Comparison of ENCODE assay signal across 9 mouse cellular contexts in genomic region chr5:146793630-146794083, GRCm38 (mm10). TPM values are rescaled to one million over a fixed set of nuclear protein-coding genes. Genes with fewer than 3 reads are reported as not detected.
DNase-seq lines count a peak whose midpoint lies in the region; ATAC-seq and TF ChIP-seq lines count a peak whose summit lies in the region.
"Had no signal": no experiment of that assay in that cellular context is flagged by ENCODE, and none has a peak within 500 bp of the region (broad histone marks: within the 10 kb centered on the region; RNA-seq: fewer than 3 reads in every experiment).

No protein-coding gene starts in this region.

- H3K79me2 ChIP-seq in CH12.LX (replicated peaks; ENCODE audit: control insufficient read depth, extremely low read depth, insufficient read depth, poor library complexity, severe bottlenecking) (peaks cover 9% of the 10 kb centered on the region), macrophage (ENCODE audit: inconsistent target) (peaks cover 56% of the 10 kb centered on the region)

- DNase-seq in heart, adult 11 months = no peak
- no peak for DNase-seq in CH12.LX (ENCODE audit: extremely low read depth)
- no peak for DNase-seq in adrenal gland, postnatal 14 days
- DNase-seq in frontal cortex, postnatal 14 days (ENCODE audit: low spot score in 2 of 2) = no peak
- no peak for DNase-seq in frontal cortex, postnatal 25 days (ENCODE audit: low spot score in 2 of 2)

- H3K27me3 ChIP-seq in heart, embryonic 12.5 days (replicated peaks) = no peaks in the 10 kb centered on the region
- peaks cover 2% of the 10 kb centered on the region for H3K27me3 ChIP-seq in CH12.LX (replicated peaks)
- no peaks in the 10 kb centered on the region for H3K27me3 ChIP-seq in forebrain, embryonic 16.5 days (replicated peaks; ENCODE audit: control insufficient read depth, insufficient read depth, low read length)
- H3K27me3 ChIP-seq: Patski had no signal

- peak overlapping the region; percentile 92 for H3K27ac ChIP-seq in heart, embryonic 12.5 days (ENCODE audit: poor library complexity, severe bottlenecking)
- H3K27ac ChIP-seq in CH12.LX (ENCODE audit: insufficient read depth, low read depth) = no peak overlapping the region
- H3K27ac ChIP-seq in forebrain, embryonic 16.5 days (ENCODE audit: low read length) = no peak overlapping the region
- peak overlapping the region; percentile 69 for H3K27ac ChIP-seq in macrophage

- in situ Hi-C loops in CH12.LX (cut with MboI; ENCODE audit: low pct_ligation_motif_present, low pct_unique_long_range_greater_than_20kb, low sequenced_read_pairs) = no loop called here

- H3K9me3 ChIP-seq in heart, embryonic 12.5 days (replicated peaks) = no peaks in the 10 kb centered on the region
- no peaks in the 10 kb centered on the region for H3K9me3 ChIP-seq in CH12.LX (replicated peaks; ENCODE audit: low read length)
- H3K9me3 ChIP-seq in forebrain, embryonic 16.5 days (ENCODE audit: control insufficient read depth, low read length) = no peaks in the 10 kb centered on the region

- no peak for TF ChIP-seq RAD21 in CH12.LX (IDR thresholded peaks at IDR 0.05; ENCODE audit: low read depth, low read length)

- no peak for ATAC-seq in heart, embryonic 12.5 days (ENCODE audit: insufficient number of reproducible peaks, low FRiP score)
- ATAC-seq in forebrain, embryonic 16.5 days = no peak

- H3K4me2 ChIP-seq in heart, embryonic 12.5 days = peak overlapping the region; percentile 73
- peak overlapping the region; percentile 76 for H3K4me2 ChIP-seq in CH12.LX (ENCODE audit: insufficient read depth, low read depth, poor library complexity, severe bottlenecking)
- peak overlapping the region; percentile 75 for H3K4me2 ChIP-seq in forebrain, embryonic 16.5 days (ENCODE audit: low read length)

- TF ChIP-seq POLR2A in CH12.LX (IDR thresholded peaks at IDR 0.05; ENCODE audit: low read depth, low read length) = no peak

- H3K4me1 ChIP-seq in heart, embryonic 12.5 days (replicated peaks) = peaks cover 31% of the 10 kb centered on the region
- peaks cover 10 to 34% of the 10 kb centered on the region in 2 experiments for H3K4me1 ChIP-seq in CH12.LX (ENCODE audit: control insufficient read depth in 1 of 2, insufficient read depth in 2 of 2)
- H3K4me1 ChIP-seq in forebrain, embryonic 16.5 days (replicated peaks; ENCODE audit: control insufficient read depth, insufficient read depth, low read length) = peaks cover 28% of the 10 kb centered on the region

- H3K9ac ChIP-seq in heart, embryonic 12.5 days = peak overlapping the region; percentile 95
- peak overlapping the region; percentile 91 for H3K9ac ChIP-seq in CH12.LX (ENCODE audit: insufficient read depth, low read depth)
- peak overlapping the region; percentile 92 for H3K9ac ChIP-seq in forebrain, embryonic 16.5 days (replicated peaks; ENCODE audit: low read depth, low read length)

- H3K36me3 ChIP-seq in heart, embryonic 12.5 days = no peaks in the 10 kb centered on the region
- H3K36me3 ChIP-seq in CH12.LX (replicated peaks in 1 of 2; ENCODE audit: control insufficient read depth in 1 of 2, insufficient read depth in 1 of 2, low read length in 1 of 2) (peaks cover 0 to 7% of the 10 kb centered on the region in 2 experiments), macrophage (ENCODE audit: inconsistent target) (no peaks in the 10 kb centered on the region)
- H3K36me3 ChIP-seq in forebrain, embryonic 16.5 days (ENCODE audit: control insufficient read depth, insufficient read depth) = no peaks in the 10 kb centered on the region

- peak overlapping the region; percentile 90 for H3K4me3 ChIP-seq in heart, embryonic 12.5 days
- H3K4me3 ChIP-seq in CH12.LX (replicated peaks in 1 of 3; ENCODE audit: low read depth in 2 of 3, low read length in 2 of 3, poor library complexity in 1 of 3) (peak overlapping the region; percentile 67 to 97 (median 83)), macrophage (ENCODE audit: inconsistent target) (peak overlapping the region; percentile 81)
- peak overlapping the region; percentile 96 for H3K4me3 ChIP-seq in forebrain, embryonic 16.5 days (replicated peaks; ENCODE audit: low read length)

- dilution Hi-C loops in CH12.LX (cut with MboI; ENCODE audit: extremely low pct_ligation_motif_present, extremely low pct_unique_long_range_greater_than_20kb, low sequenced_read_pairs) = no loop called here

- TF ChIP-seq CTCF in CH12.LX (conservative IDR thresholded peaks at IDR 0.05 in 1 of 2, IDR thresholded peaks at IDR 0.05 in 1 of 2; ENCODE audit: low read depth in 2 of 2, low read length in 2 of 2) = no peak

- 9% methylated on average over 18 of the region's 18 CpGs for WGBS in heart, embryonic 12.5 days
- 3% methylated on average over 18 of the region's 18 CpGs for WGBS in forebrain, embryonic 16.5 days
- under 1% methylated on average over 18 of the region's 18 CpGs for WGBS in macrophage (ENCODE audit: missing documents)

- TF ChIP-seq EP300 in CH12.LX (IDR thresholded peaks at IDR 0.05; ENCODE audit: low read length) = no peak

TF ChIP-seq in CH12.LX, 34 proteins besides CTCF, POLR2A, EP300 and RAD21:
- no peak for TF ChIP-seq CHD2 (IDR thresholded peaks at IDR 0.05; ENCODE audit: low read length)
- TF ChIP-seq HCFC1 (IDR thresholded peaks at IDR 0.05; ENCODE audit: low read depth, low read length) = no peak
- TF ChIP-seq KAT2A (IDR thresholded peaks at IDR 0.05; ENCODE audit: insufficient replicate concordance, low read length) = no peak
- no peak for TF ChIP-seq E2F4 (IDR thresholded peaks at IDR 0.05; ENCODE audit: insufficient replicate concordance, low read depth, low read length)
- TF ChIP-seq TBP (conservative IDR thresholded peaks at IDR 0.05; ENCODE audit: low read depth, low read length) = no peak
- TF ChIP-seq RCOR1 (conservative IDR thresholded peaks at IDR 0.05; ENCODE audit: low read depth, low read length) = no peak
- no peak for TF ChIP-seq USF2 (conservative IDR thresholded peaks at IDR 0.05; ENCODE audit: low read depth, low read length)
- no peak for TF ChIP-seq UBTF (IDR thresholded peaks at IDR 0.05; ENCODE audit: low read depth, low read length)
- TF ChIP-seq MAX (IDR thresholded peaks at IDR 0.05; ENCODE audit: low read length) = no peak

RNA-seq across cellular contexts. Expression of gene Usp12, which starts 1.1 kb away (rescaled TPM):
- polyA plus RNA-seq in heart, embryonic 12.5 days (2016; fragmentation: Nextera tagmentation; extraction: Ambion mirVana) = 17.5 and 18.0 TPM in 2 replicates
- total RNA-seq in CH12.LX (2012; rRNA removed) = 10.1 and 13.5 TPM in 2 replicates
- 6.0 and 7.8 TPM in 2 replicates for total RNA-seq in CH12.LX (2014; rRNA removed)
- polyA plus RNA-seq in CH12.LX (2012; ENCODE audit: insufficient read length, low read depth) = 17.8 and 18.1 TPM in 2 replicates
- polyA plus RNA-seq in forebrain, embryonic 16.5 days (2015; fragmentation: Nextera tagmentation; extraction: Ambion mirVana) = 16.9 and 17.5 TPM in 2 replicates
- total RNA-seq in macrophage (2018; cell fraction: chromatin; rRNA removed) = 100 to 1,000 TPM in 12 of 26 experiments, 10 to 100 TPM in 14; 37.3 to 274 (median 98.0) TPM
- total RNA-seq in macrophage (2018; cell fraction: cytosol; rRNA removed) = 100 to 1,000 TPM in 1 of 26 experiments, 10 to 100 TPM in 25; 44.9 to 106 (median 60.7) TPM
- 100 to 1,000 TPM in 13 of 26 experiments, 10 to 100 TPM in 13; 47.1 to 310 (median 98.8) TPM for total RNA-seq in macrophage (2018; cell fraction: nucleus; rRNA removed)
- 31.8 to 48.8 TPM (median 40.6 TPM) in 3 replicates for polyA plus RNA-seq in macrophage (2018)
- total RNA-seq in adrenal gland, postnatal 14 days (2021) = 26.3 and 33.8 TPM in 2 replicates

RNA-seq across cellular contexts. Expression of gene Rpl21, which starts 39.0 kb away (rescaled TPM):
- polyA plus RNA-seq in heart, embryonic 12.5 days (2016; fragmentation: Nextera tagmentation; extraction: Ambion mirVana) = 370 and 375 TPM in 2 replicates
- total RNA-seq in CH12.LX (2012; rRNA removed) (1,240 and 1,429 TPM in 2 replicates), CH12.LX (2014; rRNA removed) (715 and 716 TPM in 2 replicates)
- polyA plus RNA-seq in CH12.LX (2012; ENCODE audit: insufficient read length, low read depth) (300 and 964 TPM in 2 replicates), macrophage (2018) (497 to 698 TPM (median 498 TPM) in 3 replicates)
- 320 and 325 TPM in 2 replicates for polyA plus RNA-seq in forebrain, embryonic 16.5 days (2015; fragmentation: Nextera tagmentation; extraction: Ambion mirVana)
- 100 to 1,000 TPM in 6 of 26 experiments, 10 to 100 TPM in 20; 59.0 to 135 (median 82.7) TPM for total RNA-seq in macrophage (2018; cell fraction: chromatin; rRNA removed)
- total RNA-seq in macrophage (2018; cell fraction: cytosol; rRNA removed) = 100 to 1,000 TPM; 253 to 777 (median 381) TPM
- total RNA-seq in macrophage (2018; cell fraction: nucleus; rRNA removed) = 100 to 1,000 TPM in 5 of 26 experiments, 10 to 100 TPM in 21; 57.0 to 124 (median 79.0) TPM
- total RNA-seq in adrenal gland, postnatal 14 days (2021) = 347 and 433 TPM in 2 replicates

RNA-seq across cellular contexts. Expression of gene Rasl11a, which starts 51.2 kb away (rescaled TPM):
- polyA plus RNA-seq in heart, embryonic 12.5 days (2016; fragmentation: Nextera tagmentation; extraction: Ambion mirVana) = 9.0 and 10.3 TPM in 2 replicates
- total RNA-seq in CH12.LX (2012; rRNA removed) (0.25 TPM in 2 replicates), CH12.LX (2014; rRNA removed) (0.22 and 0.42 TPM in 2 replicates)
- polyA plus RNA-seq in CH12.LX (2012; ENCODE audit: insufficient read length, low read depth) (0.22 TPM in 1 of 2 replicates, not detected in the other), macrophage (2018) (not detected in 3 replicates)
- polyA plus RNA-seq in forebrain, embryonic 16.5 days (2015; fragmentation: Nextera tagmentation; extraction: Ambion mirVana) = 11.0 and 11.4 TPM in 2 replicates
- total RNA-seq in macrophage (2018; cell fraction: chromatin; rRNA removed) = not detected
- total RNA-seq in macrophage (2018; cell fraction: cytosol; rRNA removed) = under 1 TPM in 5 of 26 experiments, not detected in 21; 0.10 to 0.32 (median 0.16) TPM
- not detected for total RNA-seq in macrophage (2018; cell fraction: nucleus; rRNA removed)
- 8.4 and 8.7 TPM in 2 replicates for total RNA-seq in adrenal gland, postnatal 14 days (2021)

Comparison
In these comparisons a context has a peak if more than half of its experiments do, and no peak if none do; other contexts are left out.
1. H3K27ac ChIP-seq: peak in heart, embryonic 12.5 days (single experiment) and macrophage (single experiment); none in CH12.LX (single experiment) and forebrain, embryonic 16.5 days (single experiment).
2. Peak in every context shown above with its lines, with median percentiles within 50 percentile points of each other: H3K4me2 ChIP-seq, H3K4me3 ChIP-seq and H3K9ac ChIP-seq.